Mouse (Mus musculus): Measurements from ENCODE around the gene Lcp2. TPM values are rescaled to one million over a fixed set of nuclear protein-coding genes. Genes with fewer than 3 reads are reported as not detected.

Lcp2 gene
- polyA plus RNA-seq, 1 experiment from 2014 or later: 1.5 TPM

- no peak for ATAC-seq (ENCODE audit: insufficient number of reproducible peaks, insufficient read depth, low FRiP score, low read depth)
- no peaks in the 10 kb centered on the region for H3K9me3 ChIP-seq (ENCODE audit: control insufficient read depth, low read length)
- no peak overlapping the region for H3K27ac ChIP-seq (replicated peaks in 1 of 2; ENCODE audit: control insufficient read depth in 1 of 2, insufficient read depth in 1 of 2, low read depth in 2 of 2, low read length in 2 of 2)
- H3K9ac ChIP-seq (ENCODE audit: low read length): no peak overlapping the region
- WGBS: 38% methylated on average over 9 of the region's 9 CpGs
- H3K4me2 ChIP-seq (ENCODE audit: low read length): no peak overlapping the region
- 0 out of 4 replicates have a peak, but pooled peaks cover 0 to 3% of the 10 kb centered on the region in 2 experiments for H3K4me1 ChIP-seq (ENCODE audit: control insufficient read depth in 2 of 2, insufficient read depth in 2 of 2, low read length in 2 of 2)
- no peaks in the 10 kb centered on the region for H3K27me3 ChIP-seq (ENCODE audit: control insufficient read depth, insufficient read depth, low read length)
- H3K4me3 ChIP-seq (ENCODE audit: control insufficient read depth in 1 of 2, insufficient read depth in 1 of 2, low read depth in 1 of 2, low read length in 2 of 2): no peak overlapping the region
- H3K36me3 ChIP-seq (ENCODE audit: control insufficient read depth, insufficient read depth, low read length): no peaks in the 10 kb centered on the region
Measured at GRCm38 (mm10) chr11:34008702-34009101, 38.0 kb upstream of the Lcp2 start.

GRCm38 (mm10) chr11:34009316-34010087 lies 37.2 kb upstream of the Lcp2 start:
- no peaks in the 10 kb centered on the region for H3K27me3 ChIP-seq (ENCODE audit: control insufficient read depth, insufficient read depth, low read length)
- H3K9ac ChIP-seq (ENCODE audit: low read length): no peak overlapping the region
- peak overlapping the region in 1 of 2 experiments; percentile 50; a peak in 1 of 4 replicates for H3K27ac ChIP-seq (replicated peaks in 1 of 2; ENCODE audit: control insufficient read depth in 1 of 2, insufficient read depth in 1 of 2, low read depth in 2 of 2, low read length in 2 of 2)
- H3K36me3 ChIP-seq (ENCODE audit: control insufficient read depth, insufficient read depth, low read length): no peaks in the 10 kb centered on the region
- ATAC-seq (ENCODE audit: insufficient number of reproducible peaks, insufficient read depth, low FRiP score, low read depth): no peak
- H3K9me3 ChIP-seq (ENCODE audit: control insufficient read depth, low read length): no peaks in the 10 kb centered on the region
- 76% methylated on average over 12 of the region's 12 CpGs for WGBS
- no peak overlapping the region for H3K4me3 ChIP-seq (ENCODE audit: control insufficient read depth in 1 of 2, insufficient read depth in 1 of 2, low read depth in 1 of 2, low read length in 2 of 2)
- H3K4me2 ChIP-seq (ENCODE audit: low read length): no peak overlapping the region
- 0 out of 4 replicates have a peak, but pooled peaks cover 0 to 3% of the 10 kb centered on the region in 2 experiments for H3K4me1 ChIP-seq (ENCODE audit: control insufficient read depth in 2 of 2, insufficient read depth in 2 of 2, low read length in 2 of 2)

GRCm38 (mm10) chr11:34010133-34010858 lies 36.4 kb upstream of the Lcp2 start:
- Histone ChIP-seq H3K9ac (ENCODE audit: low read length) (no peak overlapping the region), H3K4me2 (ENCODE audit: low read length) (no peak overlapping the region), H3K4me1 (ENCODE audit: control insufficient read depth in 2 of 2, insufficient read depth in 2 of 2, low read length in 2 of 2) (0 out of 4 replicates have a peak, but pooled peaks cover 0 to 3% of the 10 kb centered on the region in 2 experiments), H3K27ac (replicated peaks in 1 of 2; ENCODE audit: control insufficient read depth in 1 of 2, insufficient read depth in 1 of 2, low read depth in 2 of 2, low read length in 2 of 2) (peak overlapping the region; percentile 16 to 50; a peak in 1 of 4 replicates), H3K36me3 (ENCODE audit: control insufficient read depth, insufficient read depth, low read length) (no peaks in the 10 kb centered on the region), H3K4me3 (ENCODE audit: control insufficient read depth in 1 of 2, insufficient read depth in 1 of 2, low read depth in 1 of 2, low read length in 2 of 2) (no peak overlapping the region), H3K9me3 (ENCODE audit: control insufficient read depth, low read length) (no peaks in the 10 kb centered on the region), H3K27me3 (ENCODE audit: control insufficient read depth, insufficient read depth, low read length) (no peaks in the 10 kb centered on the region)
- no peak for ATAC-seq (ENCODE audit: insufficient number of reproducible peaks, insufficient read depth, low FRiP score, low read depth)
- WGBS: 56% methylated on average over 7 of the region's 7 CpGs

- H3K9ac ChIP-seq (ENCODE audit: low read length): no peak overlapping the region
- H3K27me3 ChIP-seq (ENCODE audit: control insufficient read depth, insufficient read depth, low read length): no peaks in the 10 kb centered on the region
- peak; percentile 56; the same call in 1 of the 2 replicates for ATAC-seq (ENCODE audit: insufficient number of reproducible peaks, insufficient read depth, low FRiP score, low read depth)
- no peak overlapping the region for H3K4me2 ChIP-seq (ENCODE audit: low read length)
- no peak overlapping the region for H3K4me3 ChIP-seq (ENCODE audit: control insufficient read depth in 1 of 2, insufficient read depth in 1 of 2, low read depth in 1 of 2, low read length in 2 of 2)
- H3K4me1 ChIP-seq (ENCODE audit: control insufficient read depth in 2 of 2, insufficient read depth in 2 of 2, low read length in 2 of 2): 0 out of 4 replicates have a peak, but pooled peaks cover 0 to 3% of the 10 kb centered on the region in 2 experiments
- H3K27ac ChIP-seq (replicated peaks in 1 of 2; ENCODE audit: control insufficient read depth in 1 of 2, insufficient read depth in 1 of 2, low read depth in 2 of 2, low read length in 2 of 2): 0 out of 4 replicates have a peak overlapping the region, but pooled peaks of 1 of the 2 experiments have one; percentile 50
- WGBS: 46% methylated on average over 4 of the region's 4 CpGs
- no peaks in the 10 kb centered on the region for H3K9me3 ChIP-seq (ENCODE audit: control insufficient read depth, low read length)
- H3K36me3 ChIP-seq (ENCODE audit: control insufficient read depth, insufficient read depth, low read length): no peaks in the 10 kb centered on the region
Measured at GRCm38 (mm10) chr11:34010859-34011172, 35.9 kb upstream of the Lcp2 start.

GRCm38 (mm10) chr11:34012007-34012652 lies 34.6 kb upstream of the Lcp2 start:
- no peaks in the 10 kb centered on the region for H3K36me3 ChIP-seq (ENCODE audit: control insufficient read depth, insufficient read depth, low read length)
- H3K27ac ChIP-seq (replicated peaks in 1 of 2; ENCODE audit: control insufficient read depth in 1 of 2, insufficient read depth in 1 of 2, low read depth in 2 of 2, low read length in 2 of 2): no peak overlapping the region
- no peaks in the 10 kb centered on the region for H3K27me3 ChIP-seq (ENCODE audit: control insufficient read depth, insufficient read depth, low read length)
- no peak overlapping the region for H3K4me2 ChIP-seq (ENCODE audit: low read length)
- H3K9ac ChIP-seq (ENCODE audit: low read length): no peak overlapping the region
- 0 out of 4 replicates have a peak, but pooled peaks cover 0 to 3% of the 10 kb centered on the region in 2 experiments for H3K4me1 ChIP-seq (ENCODE audit: control insufficient read depth in 2 of 2, insufficient read depth in 2 of 2, low read length in 2 of 2)
- H3K9me3 ChIP-seq (ENCODE audit: control insufficient read depth, low read length): no peaks in the 10 kb centered on the region
- 32% methylated on average over 6 of the region's 6 CpGs for WGBS
- no peak overlapping the region for H3K4me3 ChIP-seq (ENCODE audit: control insufficient read depth in 1 of 2, insufficient read depth in 1 of 2, low read depth in 1 of 2, low read length in 2 of 2)
- ATAC-seq (ENCODE audit: insufficient number of reproducible peaks, insufficient read depth, low FRiP score, low read depth): no peak

- H3K9ac ChIP-seq (ENCODE audit: low read length): no peak overlapping the region
- H3K9me3 ChIP-seq (ENCODE audit: control insufficient read depth, low read length): no peaks in the 10 kb centered on the region
- no peak overlapping the region for H3K4me3 ChIP-seq (ENCODE audit: control insufficient read depth in 1 of 2, insufficient read depth in 1 of 2, low read depth in 1 of 2, low read length in 2 of 2)
- H3K36me3 ChIP-seq (ENCODE audit: control insufficient read depth, insufficient read depth, low read length): no peaks in the 10 kb centered on the region
- no peak overlapping the region for H3K27ac ChIP-seq (replicated peaks in 1 of 2; ENCODE audit: control insufficient read depth in 1 of 2, insufficient read depth in 1 of 2, low read depth in 2 of 2, low read length in 2 of 2)
- no peaks in the 10 kb centered on the region for H3K27me3 ChIP-seq (ENCODE audit: control insufficient read depth, insufficient read depth, low read length)
- H3K4me2 ChIP-seq (ENCODE audit: low read length): no peak overlapping the region
- WGBS: 89% methylated on average over 1 of the region's 1 CpGs
- no peak for ATAC-seq (ENCODE audit: insufficient number of reproducible peaks, insufficient read depth, low FRiP score, low read depth)
- no peaks in the 10 kb centered on the region for H3K4me1 ChIP-seq (ENCODE audit: control insufficient read depth in 2 of 2, insufficient read depth in 2 of 2, low read length in 2 of 2)
Measured at GRCm38 (mm10) chr11:34025091-34025490, 21.6 kb upstream of the Lcp2 start.

GRCm38 (mm10) chr11:34029658-34030057 lies 17.1 kb upstream of the Lcp2 start:
- Histone ChIP-seq H3K9me3 (ENCODE audit: control insufficient read depth, low read length) (no peaks in the 10 kb centered on the region), H3K9ac (ENCODE audit: low read length) (no peak overlapping the region), H3K27ac (replicated peaks in 1 of 2; ENCODE audit: control insufficient read depth in 1 of 2, insufficient read depth in 1 of 2, low read depth in 2 of 2, low read length in 2 of 2) (no peak overlapping the region), H3K4me2 (ENCODE audit: low read length) (no peak overlapping the region), H3K36me3 (ENCODE audit: control insufficient read depth, insufficient read depth, low read length) (no peaks in the 10 kb centered on the region), H3K4me1 (ENCODE audit: control insufficient read depth in 2 of 2, insufficient read depth in 2 of 2, low read length in 2 of 2) (0 out of 4 replicates have a peak, but pooled peaks cover 0 to 3% of the 10 kb centered on the region in 2 experiments), H3K4me3 (ENCODE audit: control insufficient read depth in 1 of 2, insufficient read depth in 1 of 2, low read depth in 1 of 2, low read length in 2 of 2) (no peak overlapping the region), H3K27me3 (ENCODE audit: control insufficient read depth, insufficient read depth, low read length) (no peaks in the 10 kb centered on the region)
- no peak for ATAC-seq (ENCODE audit: insufficient number of reproducible peaks, insufficient read depth, low FRiP score, low read depth)
- 70% methylated on average over 5 of the region's 5 CpGs for WGBS

Data from heart, embryonic 14.5 days (tissue).